Mouse (Mus musculus): ENCODE measurements around the gene Vwa2.

The Vwa2 gene

DNA sequence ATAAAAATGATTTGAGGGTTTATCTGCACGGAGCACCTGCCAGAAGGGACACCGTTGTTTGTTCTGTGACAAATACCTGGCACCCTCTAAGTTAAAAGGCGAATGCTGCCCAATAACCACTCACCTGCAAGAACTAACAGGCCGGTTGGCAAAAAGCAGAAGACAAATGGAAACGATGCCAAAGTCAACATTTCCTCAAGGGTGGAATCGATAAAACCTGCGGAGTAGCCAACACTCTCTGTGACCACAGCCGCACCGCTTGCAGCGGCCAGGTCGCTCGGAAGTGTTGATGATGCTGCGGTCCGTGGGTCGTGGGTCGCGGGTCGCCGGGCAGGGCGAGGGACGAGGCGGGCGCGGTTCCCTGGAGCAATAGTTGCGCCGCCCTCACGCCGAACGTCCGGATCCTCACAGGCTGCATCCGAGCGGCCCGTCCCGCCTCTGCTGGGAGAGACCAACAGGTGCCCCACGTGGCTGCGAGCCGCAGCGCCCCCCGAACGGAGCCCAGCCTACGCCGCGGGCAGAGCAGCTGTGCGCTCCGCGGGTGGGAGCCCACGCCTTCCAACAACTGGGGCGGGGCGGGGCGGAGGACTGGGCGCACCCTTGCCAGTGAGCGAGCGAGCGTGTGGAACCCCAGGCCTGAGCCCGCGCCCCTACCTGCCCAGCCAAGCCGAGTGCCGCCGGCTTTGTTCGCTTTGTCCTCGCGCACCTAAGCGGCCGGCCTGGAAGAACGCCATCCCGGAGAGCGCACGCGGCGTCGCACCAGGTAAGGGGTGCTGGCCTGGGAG is at the start of gene Vwa2:
TSS of gene Vwa2 (plus strand) at position 434 of the 785 bp plus-strand sequence.
- no peak for DNase-seq

DNA sequence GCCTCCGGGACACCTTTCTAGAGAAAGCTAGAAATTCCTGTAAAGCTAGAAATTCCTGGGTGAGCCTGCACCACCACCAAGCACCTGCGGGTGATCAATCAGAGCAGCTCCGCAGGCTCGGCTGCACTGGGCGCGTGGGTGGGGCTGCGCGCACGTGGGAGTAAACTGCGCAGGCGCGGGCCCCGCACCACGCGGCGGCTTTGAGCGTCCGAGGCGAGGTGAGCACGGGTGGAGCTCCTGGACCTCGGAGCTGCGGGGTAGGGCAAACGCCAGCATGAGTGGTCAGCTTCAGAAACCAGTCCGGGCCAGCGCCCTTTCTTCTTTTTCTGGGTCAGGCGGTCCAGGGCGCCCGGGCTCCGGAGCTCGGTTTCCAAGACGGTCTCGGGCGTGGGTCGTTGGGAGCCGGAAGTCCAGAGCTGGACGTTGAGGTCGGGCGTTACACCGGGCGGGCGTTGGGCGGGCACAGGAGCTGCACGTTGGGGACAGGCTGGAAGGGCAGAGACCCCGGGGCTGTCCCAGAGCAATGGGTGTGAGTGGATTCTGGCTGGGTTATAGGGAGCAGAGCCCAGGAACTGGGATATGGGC is 47.9 kb upstream of the Vwa2 start, which contains the start of gene Tdrd1:
TSS of gene Tdrd1 (plus strand) at position 163 of the 585 bp plus-strand sequence.
- DNase-seq, result no peak

DNA sequence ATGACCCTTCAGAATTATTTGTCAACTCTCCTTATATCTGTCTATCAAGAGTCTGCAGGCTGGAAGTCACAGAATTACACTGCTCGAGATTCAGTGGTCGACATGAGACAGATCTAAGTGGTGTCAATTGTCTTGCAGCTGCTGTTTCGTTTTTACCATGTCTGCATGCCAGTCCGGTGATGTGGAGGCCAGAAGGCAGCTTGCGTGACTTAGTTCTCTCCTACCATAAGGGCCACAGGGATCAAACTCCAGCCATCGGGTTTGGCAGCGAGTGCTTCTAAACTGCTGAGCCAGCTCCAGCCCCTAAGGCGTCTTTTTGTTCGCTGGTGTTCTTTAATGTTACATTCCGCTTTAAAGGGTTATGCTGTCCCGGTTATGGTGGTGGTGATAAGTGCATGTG is 45.7 kb upstream of the Vwa2 start:
- DNase-seq, result no peak

DNA sequence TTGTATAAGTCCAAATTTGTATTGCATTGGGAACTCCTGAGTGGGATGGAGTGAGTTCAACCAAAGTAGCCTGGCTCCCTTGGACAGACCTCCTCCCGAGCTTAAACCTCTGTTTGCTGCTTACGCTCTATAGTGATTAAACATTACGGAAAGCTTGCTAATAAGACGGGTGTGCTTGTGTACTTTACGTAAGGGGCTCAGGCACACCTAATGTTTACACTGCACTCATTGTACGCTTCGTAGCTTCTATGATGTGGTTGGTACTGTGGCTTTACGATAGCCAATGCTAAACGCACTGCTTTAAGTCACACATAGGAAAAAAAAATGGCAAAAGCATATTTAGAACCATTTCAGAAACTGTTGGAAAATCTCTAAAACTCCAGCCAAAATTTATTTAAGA is 44.8 kb upstream of the Vwa2 start:
- no peak for DNase-seq

DNA sequence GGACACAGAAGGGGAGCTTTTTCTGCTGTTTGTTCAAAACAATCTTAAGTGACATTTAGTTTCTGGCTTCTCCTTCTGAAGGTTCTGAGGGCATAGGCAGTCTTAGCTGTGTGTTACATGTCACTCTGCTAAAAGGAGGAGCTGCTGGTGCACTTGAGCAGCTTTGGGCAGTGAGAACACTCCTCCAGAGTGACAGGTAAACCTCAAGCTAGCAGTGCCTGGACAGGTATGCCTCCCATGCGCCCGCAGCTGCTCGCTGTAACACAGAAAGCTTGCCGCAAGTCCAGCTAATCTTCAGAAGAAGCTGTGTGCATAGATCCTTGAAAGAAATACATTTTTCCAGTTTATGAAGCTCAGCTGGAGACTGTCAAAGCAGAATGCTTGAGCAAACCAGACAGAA is 43.9 kb upstream of the Vwa2 start:
- DNase-seq, result no peak

DNA sequence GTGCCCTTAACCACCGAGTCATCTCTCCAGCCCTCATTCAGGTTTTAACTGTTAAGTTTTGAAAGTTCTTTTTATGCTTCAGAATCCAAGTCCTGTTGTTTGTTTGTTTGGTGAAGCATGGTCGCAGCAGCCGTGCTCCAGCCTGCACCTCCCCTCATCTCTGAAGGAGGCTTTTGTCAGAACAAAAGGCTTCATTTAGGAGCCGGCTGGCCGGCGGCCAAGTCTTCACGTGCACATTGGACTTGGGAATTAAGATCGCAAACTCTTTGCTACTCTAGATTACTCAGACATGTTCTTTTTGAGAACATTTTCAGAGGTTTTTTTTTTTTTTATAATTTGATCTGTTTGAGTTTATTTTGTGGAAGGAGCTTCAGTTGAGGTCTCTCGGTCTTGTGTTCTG is 38.7 kb upstream of the Vwa2 start:
- no peak for DNase-seq

DNA sequence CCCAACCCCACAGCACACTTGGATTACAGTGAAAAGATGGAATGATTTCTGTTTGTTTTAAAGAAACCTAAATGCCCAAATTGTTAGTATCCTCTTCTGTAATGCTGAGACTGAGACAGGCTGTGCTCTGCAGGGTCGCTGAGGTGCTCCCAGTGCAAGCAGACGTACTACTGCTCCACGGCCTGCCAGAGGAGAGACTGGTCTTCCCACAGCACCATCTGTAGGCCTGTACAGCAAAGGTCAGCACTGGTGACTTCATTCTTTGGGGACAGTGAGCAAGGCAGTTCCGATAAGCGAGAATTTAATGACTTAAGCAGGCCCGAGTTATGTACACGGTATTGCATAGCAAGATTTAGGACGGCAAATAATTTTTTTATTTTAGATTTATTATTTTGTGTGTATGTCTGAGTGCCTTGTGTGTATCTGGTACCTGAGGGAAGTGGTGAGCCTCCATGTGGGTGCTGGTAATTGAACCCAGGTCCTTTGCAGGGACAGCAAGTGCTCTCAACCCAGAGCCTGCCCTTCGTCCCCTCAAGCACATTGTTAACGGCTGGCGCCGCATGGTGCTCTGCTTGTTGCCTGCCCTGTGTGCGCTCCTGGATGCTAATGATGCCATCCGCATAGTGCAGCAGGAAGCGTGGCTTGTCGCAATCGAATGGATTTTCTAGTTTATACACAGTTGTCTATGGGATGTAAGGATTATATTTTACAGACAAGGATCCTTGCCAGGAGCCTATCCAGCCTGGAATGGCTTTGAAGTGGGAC is 34.9 kb upstream of the Vwa2 start:
- no peak for DNase-seq

DNA sequence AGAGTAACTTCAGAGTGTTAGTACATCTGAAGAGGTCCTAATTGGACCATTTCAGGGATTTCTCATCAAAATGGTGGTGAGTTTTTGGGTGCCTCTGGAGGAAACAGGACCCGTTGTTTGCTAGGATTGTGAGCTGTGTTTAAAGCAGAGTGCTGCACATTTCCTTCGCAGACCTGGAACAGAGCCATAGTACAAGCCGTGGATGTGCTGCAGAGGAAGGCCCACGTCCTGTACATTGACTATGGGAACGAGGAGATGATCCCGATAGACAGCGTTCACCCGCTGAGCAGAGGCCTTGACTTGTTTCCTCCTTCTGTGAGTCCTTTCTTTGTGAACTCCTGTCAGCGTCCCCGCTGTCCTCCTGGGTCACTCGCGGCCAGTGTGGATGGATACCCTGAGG is 31.1 kb upstream of the Vwa2 start:
- DNase-seq, result no peak

DNA sequence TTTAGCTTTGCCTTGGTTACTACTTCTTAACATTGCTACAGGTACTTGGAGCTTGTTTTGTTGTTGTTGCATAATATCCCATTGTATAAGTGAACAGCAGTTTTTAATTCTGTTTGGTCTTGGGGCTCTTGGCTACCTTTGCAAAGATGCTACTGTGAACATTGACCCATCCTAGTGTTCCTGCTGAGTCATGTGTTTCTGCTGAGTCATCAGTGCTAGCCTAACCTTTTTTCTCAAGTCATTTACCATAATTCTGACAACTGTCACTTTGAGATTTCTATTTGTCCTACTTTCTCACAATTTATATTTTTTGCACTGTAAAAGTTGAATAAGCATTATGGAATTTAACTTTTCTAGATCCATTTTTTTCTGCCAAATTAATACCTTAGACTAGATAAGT is 21.5 kb upstream of the Vwa2 start:
- DNase-seq, result no peak

DNA sequence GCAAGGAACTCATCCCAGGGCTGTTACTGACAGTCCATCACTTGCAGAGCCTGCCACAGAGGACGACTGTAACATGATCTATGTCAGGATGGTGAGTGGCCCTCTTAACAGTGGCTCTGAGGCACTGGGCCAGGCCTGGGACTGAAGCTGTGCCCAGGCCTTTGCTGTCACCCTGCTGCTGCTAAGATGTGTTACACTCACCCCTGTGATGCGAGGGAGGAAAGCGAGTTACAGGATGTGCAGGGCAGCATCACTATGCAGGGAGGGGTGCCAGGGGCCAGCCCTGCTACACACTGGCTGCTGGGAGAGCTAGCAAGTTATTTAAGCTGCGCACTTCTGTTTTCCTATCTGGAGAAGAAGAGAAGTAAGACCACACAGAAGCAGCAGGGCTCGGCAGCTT is 17.6 kb upstream of the Vwa2 start:
- no peak for DNase-seq

DNA sequence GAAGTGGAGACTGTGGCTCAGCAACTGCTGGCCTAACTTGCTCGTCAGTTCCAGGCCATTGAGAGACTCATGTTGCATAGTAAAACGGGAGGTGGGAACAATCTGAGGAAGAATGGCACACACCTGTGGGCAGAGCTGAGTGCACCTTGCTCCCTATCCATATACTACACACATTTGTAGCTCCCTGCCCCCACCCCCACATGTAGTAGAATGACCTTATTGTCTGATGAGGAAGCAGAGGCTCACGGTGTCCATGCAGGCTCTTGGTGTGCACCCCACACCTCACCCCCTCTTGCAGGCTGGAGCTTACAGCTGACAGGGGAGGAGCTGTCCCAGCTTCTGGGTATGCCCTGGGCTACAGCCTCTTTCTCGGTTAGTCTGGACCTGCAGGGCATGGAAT is 6.3 kb upstream of the Vwa2 start:
- no peak for DNase-seq

DNA sequence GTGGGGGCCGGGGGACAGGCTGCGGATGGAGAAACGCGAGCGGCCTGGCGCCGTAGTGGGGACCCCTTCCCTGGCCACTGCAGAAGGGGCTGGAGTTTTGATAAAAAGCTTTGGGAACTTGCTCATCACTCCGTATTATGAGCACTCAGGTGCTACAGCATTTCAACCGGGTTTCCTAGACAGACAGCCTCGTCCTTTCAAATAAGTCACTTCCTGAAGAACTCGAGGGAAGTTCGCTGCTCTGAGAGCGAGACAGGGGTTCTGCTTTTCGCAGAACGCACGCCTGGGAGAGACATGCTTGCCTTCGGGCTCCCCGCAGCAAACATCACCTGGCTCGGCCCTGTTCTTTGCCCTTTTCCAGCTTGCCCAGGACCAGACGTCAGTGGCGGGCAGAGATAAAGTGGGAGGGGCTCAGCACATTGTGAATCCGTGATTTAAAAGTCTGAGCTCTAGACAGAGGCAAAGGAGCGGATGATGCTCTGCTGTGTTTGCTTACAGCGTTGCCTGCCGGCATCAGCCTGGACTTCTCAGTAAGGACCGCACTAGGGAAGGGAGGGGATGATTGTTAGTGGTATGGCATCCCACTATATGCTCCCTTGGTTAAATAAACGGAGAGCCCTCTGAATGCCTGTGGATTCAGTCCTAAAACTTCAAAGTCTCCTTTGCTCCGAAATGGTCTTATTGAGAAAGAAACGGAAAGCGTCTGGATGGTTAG is 709 bp downstream of the Vwa2 start:
- no peak for DNase-seq

DNA sequence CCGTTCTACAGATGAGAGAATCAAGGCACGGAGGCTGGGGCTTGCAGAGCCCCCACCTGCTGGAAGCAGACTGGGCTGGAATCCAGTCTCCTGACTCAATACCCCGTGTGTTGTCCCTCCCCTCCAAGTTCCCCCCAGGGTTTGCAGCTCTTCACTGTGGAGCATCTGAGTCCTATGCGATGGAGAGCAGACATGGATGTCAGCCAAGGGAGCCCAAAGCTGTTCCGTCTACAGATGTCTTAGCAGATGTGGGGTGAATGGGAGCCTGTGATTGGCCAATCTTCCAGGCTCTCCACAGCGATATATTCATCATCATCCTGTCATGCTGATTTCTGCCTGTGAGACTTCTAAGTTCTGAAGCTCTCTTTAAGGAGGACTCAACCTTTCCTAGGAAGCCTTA is 3.3 kb downstream of the Vwa2 start:
- no peak for DNase-seq

DNA sequence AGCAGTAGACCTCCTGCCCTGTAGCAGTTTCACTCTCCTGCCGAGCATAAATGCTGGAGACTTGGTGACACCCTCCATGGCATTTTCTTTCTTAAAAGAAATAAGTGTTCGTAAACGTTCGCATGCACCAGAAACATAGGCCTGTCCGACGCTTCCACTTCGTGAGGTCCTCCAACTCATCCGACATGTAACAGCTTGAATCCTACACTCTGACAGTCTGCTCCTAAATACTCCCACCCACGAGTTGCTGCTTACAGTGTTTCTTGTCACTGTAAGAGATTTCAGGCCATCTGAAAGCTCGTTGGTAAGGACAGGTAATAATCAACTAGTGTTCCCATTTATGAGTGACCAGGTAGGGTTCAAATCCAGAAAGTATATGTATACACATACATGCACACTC is 13.8 kb downstream of the Vwa2 start:
- DNase-seq, result no peak

DNA sequence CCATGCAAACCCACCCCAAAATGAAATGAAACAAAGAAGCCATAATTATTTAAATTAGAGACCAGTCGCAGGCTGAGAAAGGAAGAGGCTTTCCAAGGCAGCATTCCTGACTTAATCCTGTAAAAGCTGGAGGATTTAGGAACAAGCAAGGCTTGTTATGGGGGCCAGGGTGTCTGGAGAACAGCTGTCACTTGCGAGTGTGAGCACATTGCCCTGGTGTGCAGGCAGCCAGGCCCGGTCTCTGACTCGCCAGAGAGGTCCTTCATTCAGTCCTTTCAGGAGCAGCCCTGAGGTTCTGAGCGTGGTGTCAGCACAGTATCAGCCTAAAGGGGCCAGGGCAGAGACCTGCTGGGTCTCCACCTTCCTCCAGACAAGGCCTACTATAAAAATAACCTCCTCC is 14.6 kb downstream of the Vwa2 start:
- no peak for DNase-seq

DNA sequence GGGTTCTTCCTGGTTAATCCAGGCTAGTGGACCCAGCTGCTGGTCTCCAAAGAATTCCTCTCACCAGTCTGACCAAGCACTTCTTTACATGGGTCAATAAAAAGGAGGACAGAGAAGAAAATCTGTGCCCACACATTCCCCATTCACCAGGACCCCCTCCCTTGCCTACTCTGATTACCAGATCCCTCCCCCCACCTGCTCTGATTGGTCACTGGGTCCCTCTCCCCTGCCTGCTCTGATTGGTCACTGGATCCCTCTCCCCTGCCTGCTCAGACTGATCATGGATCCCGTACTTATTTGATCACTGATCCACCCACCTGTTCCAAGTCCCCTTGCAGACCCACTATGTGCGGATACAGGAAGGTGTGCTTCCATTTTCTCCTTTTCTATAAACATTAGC is 17.4 kb downstream of the Vwa2 start:
- no peak for DNase-seq

DNA sequence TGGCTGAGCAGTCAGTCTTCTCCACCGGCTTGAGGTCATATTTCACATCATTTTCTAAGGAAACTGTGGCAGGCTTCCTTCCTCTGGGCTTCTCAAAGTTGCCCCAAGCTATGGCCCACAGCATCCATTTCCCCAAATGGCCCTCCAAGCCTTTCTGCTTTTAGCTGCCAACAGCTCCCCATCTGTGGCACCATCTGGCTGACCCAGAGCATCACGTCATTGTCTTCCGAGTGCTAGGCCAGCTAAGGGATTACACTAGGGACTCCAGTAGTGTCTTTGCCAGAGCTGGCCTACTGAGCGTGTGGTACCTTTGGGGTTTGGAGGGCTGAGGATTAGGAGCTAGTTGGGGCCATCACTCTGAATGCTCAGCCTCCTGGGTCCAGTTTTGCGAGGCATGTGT is 18.5 kb downstream of the Vwa2 start:
- DNase-seq, result no peak

DNA sequence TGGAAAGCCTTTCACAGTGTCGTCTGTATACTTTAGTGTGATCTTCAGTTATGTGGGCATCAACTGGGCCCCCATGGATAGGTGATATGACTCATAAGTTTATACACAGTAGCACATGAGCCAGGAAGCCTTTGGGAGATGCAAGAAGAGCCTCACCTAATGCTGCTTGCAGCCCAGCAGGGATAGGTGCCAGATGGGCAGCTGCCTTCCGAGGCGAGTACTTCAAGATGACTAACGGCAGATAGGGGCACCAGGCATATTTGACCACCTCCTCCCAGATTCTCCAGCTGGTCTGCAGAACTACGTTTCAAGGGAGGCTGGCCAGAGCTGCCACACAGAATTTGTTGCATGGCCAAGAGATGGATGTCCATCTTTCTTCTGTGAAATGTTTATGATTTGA is 19.3 kb downstream of the Vwa2 start:
- DNase-seq, result no peak

DNA sequence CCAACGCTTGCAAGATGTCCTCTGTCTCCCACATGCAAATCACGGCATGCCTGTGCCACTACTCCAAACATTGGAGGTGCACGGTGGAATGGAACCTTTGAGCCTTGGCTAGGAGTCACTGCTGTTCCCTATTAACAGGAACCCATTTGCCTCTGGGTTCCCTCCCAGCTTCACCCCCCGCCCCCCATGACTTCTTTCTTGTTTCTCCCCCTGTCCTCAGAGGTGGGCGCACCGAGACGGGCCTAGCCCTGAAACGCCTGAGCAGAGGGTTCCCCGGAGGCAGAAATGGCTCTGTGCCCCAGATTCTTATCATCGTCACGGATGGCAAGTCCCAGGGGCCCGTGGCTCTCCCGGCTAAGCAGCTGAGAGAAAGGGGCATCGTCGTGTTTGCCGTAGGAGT is 23.6 kb downstream of the Vwa2 start:
- no peak for DNase-seq

DNA sequence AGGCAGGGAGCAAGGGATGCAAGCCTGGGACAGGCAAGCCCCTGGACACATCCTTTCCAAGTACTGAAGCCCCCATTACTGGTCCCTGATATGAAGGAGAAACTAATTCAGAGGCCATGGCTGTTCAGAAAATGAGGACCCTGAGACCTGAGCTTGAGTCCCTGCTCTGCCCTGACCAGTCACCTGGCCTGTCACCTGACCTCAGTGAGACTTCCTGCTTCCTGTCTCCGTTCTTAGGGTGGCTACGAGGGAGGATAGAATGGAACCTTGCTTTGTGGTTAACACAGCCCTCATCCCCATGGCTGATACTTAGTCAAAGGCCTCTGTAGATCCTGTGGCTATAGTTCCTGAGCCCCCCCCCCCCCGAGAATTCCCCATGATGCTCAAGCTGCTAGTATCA is 30.0 kb downstream of the Vwa2 start:
- DNase-seq, result no peak

DNA sequence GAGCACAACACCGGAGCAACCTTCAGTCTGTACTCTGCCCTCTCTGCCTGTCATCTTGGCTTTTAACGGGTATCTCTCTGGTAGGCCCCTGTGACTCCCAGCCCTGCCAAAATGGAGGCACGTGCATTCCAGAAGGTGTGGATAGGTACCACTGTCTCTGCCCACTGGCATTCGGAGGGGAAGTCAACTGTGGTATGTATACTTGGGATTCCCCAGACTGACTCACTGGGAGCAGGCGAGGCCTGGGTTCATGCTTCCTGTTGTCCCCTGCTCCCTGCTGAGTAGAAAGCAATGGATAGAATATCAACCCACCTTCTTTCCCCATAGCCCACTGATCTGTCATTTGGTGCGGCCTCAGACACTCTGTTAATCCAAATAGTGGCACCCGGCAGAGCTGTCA is 31.3 kb downstream of the Vwa2 start:
- DNase-seq, result no peak

DNA sequence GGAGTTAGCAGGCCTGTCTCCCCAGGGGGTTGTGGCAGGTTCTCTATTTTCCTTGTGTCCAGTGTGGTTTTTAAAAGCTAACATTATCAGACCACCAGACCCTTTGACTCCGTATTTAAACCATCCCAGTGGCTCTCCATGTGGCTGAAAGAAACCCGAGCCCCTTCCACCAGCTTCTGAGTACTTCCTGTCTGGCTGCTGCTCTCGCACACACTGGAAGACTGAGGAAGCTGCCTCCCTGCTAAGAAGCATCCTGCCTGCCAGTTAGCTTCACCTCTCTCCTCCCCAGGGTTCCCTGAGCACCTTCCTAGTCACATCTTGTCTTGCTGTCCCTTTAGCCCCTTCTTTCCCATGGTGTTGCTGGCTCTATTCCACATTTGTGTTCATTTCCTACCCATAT is 33.8 kb downstream of the Vwa2 start:
- DNase-seq, result no peak

DNA sequence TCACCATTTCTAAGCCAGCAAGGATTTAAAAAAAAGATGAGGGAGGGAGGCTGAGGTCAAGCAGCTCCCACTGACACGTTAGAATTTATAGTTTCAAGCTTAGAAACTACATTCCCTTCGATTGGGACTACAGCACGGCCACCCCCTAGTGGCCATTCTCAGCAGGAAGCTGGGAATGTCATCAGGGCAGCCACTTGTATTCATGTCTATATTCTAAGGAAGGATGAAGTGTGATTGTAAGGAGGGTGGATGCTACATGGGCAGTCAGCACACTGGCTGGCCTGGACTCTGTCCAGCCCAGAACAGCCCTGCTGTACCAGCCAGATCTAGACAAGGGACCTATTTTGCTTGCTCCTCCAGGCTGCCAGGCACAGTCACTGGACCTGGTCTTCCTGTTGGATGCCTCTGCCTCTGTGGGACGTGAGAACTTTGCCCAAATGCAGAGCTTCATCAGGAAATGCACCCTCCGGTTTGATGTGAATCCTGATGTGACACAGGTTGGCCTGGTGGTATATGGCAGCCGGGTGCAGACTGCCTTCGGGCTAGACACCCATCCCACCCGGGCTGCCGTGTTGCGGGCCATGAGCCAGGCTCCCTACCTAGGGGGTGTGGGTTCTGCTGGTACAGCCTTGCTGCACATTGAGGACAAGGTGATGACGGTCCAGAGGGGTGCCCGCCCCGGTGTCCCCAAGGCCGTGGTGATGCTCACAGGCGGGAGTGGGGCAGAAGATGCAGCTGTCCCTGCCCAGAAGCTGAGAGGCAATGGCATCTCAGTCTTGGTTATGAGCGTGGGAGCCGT is 34.6 kb downstream of the Vwa2 start:
- DNase-seq, result peak; percentile 31
